Mouse (Mus musculus) ES-E14 (cell line): ENCODE measurements around the gene Apbb2. TPM values are rescaled to one million over a fixed set of nuclear protein-coding genes. Genes with fewer than 3 reads are reported as not detected.

ENCODE experiments used
- DNase-seq: peaks from one replicate; pipeline ENCODE4 v3.0.0-alpha.2; 2013; ENCODE audit warnings: low read depth, low spot score
- H3K27ac ChIP-seq: 2 replicates; pipeline ENCODE4 v1.5.1; 2012; ENCODE audit warnings: low read depth, mild to moderate bottlenecking, low read length, moderate library complexity, mixed read lengths; ENCODE audit not compliant: poor library complexity, insufficient read depth, severe bottlenecking
- H3K36me3 ChIP-seq: 2 replicates; pipeline ENCODE4 v1.6.1; 2012; ENCODE audit warnings: mild to moderate bottlenecking, low read length, moderate library complexity, mixed read lengths; ENCODE audit not compliant: control insufficient read depth, poor library complexity, insufficient read depth, severe bottlenecking
- H3K4me1 ChIP-seq, 2 experiments: fragments of 150-350 bp in 1 of 2; sonication (generic) in 1 of 2; 2 replicates each; pipeline ENCODE4 v1.6.1; 2012; ENCODE audit warnings: low read length in 2 of 2, mild to moderate bottlenecking in 1 of 2, mixed read lengths in 1 of 2; ENCODE audit not compliant: control insufficient read depth in 2 of 2, insufficient read depth in 2 of 2, poor library complexity in 1 of 2
- H3K4me3 ChIP-seq, 2 experiments: fragments of 150-350 bp in 1 of 2; sonication (generic) in 1 of 2; 2 replicates each; pipeline ENCODE4 v1.5.1; 2012; ENCODE audit warnings: low read length in 2 of 2, low read depth in 1 of 2, mild to moderate bottlenecking in 1 of 2, mixed read lengths in 1 of 2; ENCODE audit not compliant: insufficient read depth in 1 of 2, poor library complexity in 1 of 2, severe bottlenecking in 1 of 2
- H3K9ac ChIP-seq: 2 replicates; pipeline ENCODE4 v1.6.1; 2012; ENCODE audit warnings: low read depth, mild to moderate bottlenecking, low read length, mixed read lengths; ENCODE audit not compliant: poor library complexity, insufficient read depth, severe bottlenecking
- H3K9me3 ChIP-seq: fragments of 150-350 bp; sonication (generic); 2 replicates; pipeline ENCODE4 v1.6.1; 2012; ENCODE audit warnings: low read depth, mild to moderate bottlenecking, low read length; ENCODE audit not compliant: control insufficient read depth, insufficient read depth
- CHD2 ChIP-seq: IDR thresholded peaks from 2 replicates; pipeline ENCODE4 v1.6.1; 2014; ENCODE audit warnings: mild to moderate bottlenecking, low read depth, low read length, inconsistent platforms
- HCFC1 ChIP-seq: IDR thresholded peaks from 2 replicates; pipeline ENCODE4 v1.6.1; 2012; ENCODE audit warnings: low read length, inconsistent platforms, borderline replicate concordance; ENCODE audit not compliant: insufficient read depth
- MAFK ChIP-seq: IDR thresholded peaks from 2 replicates; pipeline ENCODE4 v1.6.1; 2014; ENCODE audit warnings: mild to moderate bottlenecking, low read depth, low read length, inconsistent platforms; ENCODE audit not compliant: insufficient read depth
- ZC3H11A ChIP-seq: IDR thresholded peaks from 2 replicates; pipeline ENCODE4 v1.6.1; 2012; ENCODE audit warnings: low read depth, mild to moderate bottlenecking, inconsistent platforms, low read length, borderline replicate concordance
- ZNF384 ChIP-seq: IDR thresholded peaks from 2 replicates; pipeline ENCODE4 v1.6.1; 2012; ENCODE audit warnings: low read depth, low read length, inconsistent platforms
- in situ Hi-C, 2 experiments: fragments of 600-800 bp; cut with MboI; formaldehyde crosslinking; loops; one replicate each; pipeline ENCODE4 v1.15.1; 2025; ENCODE audit warnings: low sequenced_read_pairs in 2 of 2, inconsistent platforms in 1 of 2; ENCODE audit not compliant: unreplicated experiment in 2 of 2
- total RNA-seq: library from RNA; depleted of rRNA; stranded (reverse); fragments of 300-350 nt; gene quantifications from 2 replicates; pipeline ENCODE4 v1.2.3, GENCODE M21; 2012

The Apbb2 gene
- total RNA-seq, 1 experiment = 15.3 TPM

GRCm38 (mm10) chr5:66323603-66324002, 295.0 kb downstream of the Apbb2 start:
- no peaks in the 10 kb centered on the region for H3K9me3 ChIP-seq
- in situ Hi-C loops = no loop called here
- no peak overlapping the region for H3K27ac ChIP-seq
- H3K4me3 ChIP-seq = no peak overlapping the region
- DNase-seq = no peak
- peaks cover 0 to 5% of the 10 kb centered on the region in 2 experiments; a peak in 1 of 4 replicates for H3K4me1 ChIP-seq
- H3K36me3 ChIP-seq = no peaks in the 10 kb centered on the region
- TF ChIP-seq CHD2 (no peak), HCFC1 (no peak), ZC3H11A (no peak), ZNF384 (no peak), MAFK (no peak)
- H3K9ac ChIP-seq = no peak overlapping the region

GRCm38 (mm10) chr5:66323131-66323530, 295.5 kb downstream of the Apbb2 start:
- Histone ChIP-seq H3K9me3 (no peaks in the 10 kb centered on the region), H3K4me1 (0 out of 4 replicates have a peak, but pooled peaks cover 0 to 3% of the 10 kb centered on the region in 2 experiments), H3K4me3 (no peak overlapping the region), H3K27ac (no peak overlapping the region), H3K36me3 (no peaks in the 10 kb centered on the region), H3K9ac (no peak overlapping the region)
- in situ Hi-C loops = no loop called here
- TF ChIP-seq MAFK (no peak), HCFC1 (no peak), CHD2 (no peak), ZC3H11A (no peak), ZNF384 (no peak)
- no peak for DNase-seq

- TF ChIP-seq ZNF384 (no peak), CHD2 (no peak), ZC3H11A (no peak), HCFC1 (no peak), MAFK (no peak)
- in situ Hi-C loops = no loop called here
- H3K9me3 ChIP-seq = no peaks in the 10 kb centered on the region
- no peak overlapping the region for H3K4me3 ChIP-seq
- no peak overlapping the region for H3K27ac ChIP-seq
- 0 out of 4 replicates have a peak, but pooled peaks cover 0 to 3% of the 10 kb centered on the region in 2 experiments for H3K4me1 ChIP-seq
- DNase-seq = no peak
- no peaks in the 10 kb centered on the region; the same call in 1 of the 2 replicates for H3K36me3 ChIP-seq
- H3K9ac ChIP-seq = no peak overlapping the region
Observed at GRCm38 (mm10) chr5:66319827-66320404, 298.7 kb downstream of the Apbb2 start.

GRCm38 (mm10) chr5:66319341-66319740, 299.2 kb downstream of the Apbb2 start:
- in situ Hi-C loops = no loop called here
- Histone ChIP-seq H3K36me3 (no peaks in the 10 kb centered on the region; the same call in 1 of the 2 replicates), H3K4me1 (0 out of 4 replicates have a peak, but pooled peaks cover 0 to 3% of the 10 kb centered on the region in 2 experiments), H3K27ac (no peak overlapping the region), H3K9ac (no peak overlapping the region), H3K4me3 (no peak overlapping the region), H3K9me3 (no peaks in the 10 kb centered on the region)
- TF ChIP-seq MAFK (no peak), ZC3H11A (no peak), ZNF384 (no peak), HCFC1 (no peak), CHD2 (no peak)
- peak; percentile 66 for DNase-seq

- no peak overlapping the region for H3K27ac ChIP-seq
- DNase-seq = no peak
- peaks cover 3% of the 10 kb centered on the region; the same call in 1 of the 2 replicates for H3K36me3 ChIP-seq
- no peak for TF ChIP-seq MAFK
- H3K9me3 ChIP-seq = no peaks in the 10 kb centered on the region
- in situ Hi-C loops = no loop called here
- no peak overlapping the region for H3K9ac ChIP-seq
- H3K4me3 ChIP-seq = no peak overlapping the region
- H3K4me1 ChIP-seq = 0 out of 4 replicates have a peak, but pooled peaks cover 0 to 3% of the 10 kb centered on the region in 2 experiments
Observed at GRCm38 (mm10) chr5:66315791-66316190, 302.8 kb downstream of the Apbb2 start.
